Mouse (Mus musculus) heart, embryonic 13.5 days (tissue): ENCODE data around the gene March10. TPM values are rescaled to one million over a fixed set of nuclear protein-coding genes. Genes with fewer than 3 reads are reported as not detected.
A peak's percentile ranks its signal among the peaks of the same experiment; 100 is the strongest.

ENCODE experiments used
- ATAC-seq: fragments of 200-750 bp; cut with Nextera tagmentation; 2 replicates; pipeline ENCODE4 v1.8.0; 2017; ENCODE audit warnings: moderate TSS enrichment; ENCODE audit not compliant: insufficient number of reproducible peaks, low FRiP score, low TSS enrichment; ENCODE audit errors: extremely low read depth
- H3K27ac ChIP-seq: fragments of 300-500 bp; sonication (generic); replicated peaks from 2 replicates; pipeline ENCODE4 v1.5.1; 2015; ENCODE audit warnings: moderate library complexity, mild to moderate bottlenecking, inconsistent platforms
- H3K27me3 ChIP-seq: fragments of 300-500 bp; sonication (generic); replicated peaks from 2 replicates; pipeline ENCODE4 v1.6.1; 2015; ENCODE audit warnings: mild to moderate bottlenecking, inconsistent platforms
- H3K36me3 ChIP-seq: fragments of 300-500 bp; sonication (generic); 2 replicates; pipeline ENCODE4 v1.6.1; 2015; ENCODE audit warnings: mild to moderate bottlenecking, inconsistent platforms
- H3K4me1 ChIP-seq: fragments of 300-500 bp; sonication (generic); 2 replicates; pipeline ENCODE4 v1.6.1; 2015; ENCODE audit warnings: inconsistent platforms
- H3K4me2 ChIP-seq: fragments of 300-500 bp; sonication (generic); 2 replicates; pipeline ENCODE4 v1.6.1; 2015; ENCODE audit warnings: inconsistent platforms, mild to moderate bottlenecking, moderate library complexity
- H3K4me3 ChIP-seq: fragments of 300-500 bp; sonication (generic); 2 replicates; pipeline ENCODE4 v1.5.1; 2015; ENCODE audit warnings: moderate library complexity, mild to moderate bottlenecking, inconsistent platforms
- H3K9ac ChIP-seq: fragments of 300-500 bp; sonication (generic); 2 replicates; pipeline ENCODE4 v1.6.1; 2015; ENCODE audit warnings: inconsistent platforms, mild to moderate bottlenecking, moderate library complexity
- H3K9me3 ChIP-seq: fragments of 300-500 bp; sonication (generic); 2 replicates; pipeline ENCODE4 v1.6.1; 2016; ENCODE audit warnings: inconsistent platforms
- WGBS: fragments of 180-500 bp; shearing (Covaris S2); methylation state at CpG from one replicate; pipeline ENCODE4 v1.1.7; 2015; ENCODE audit warnings: mixed read lengths; 5-methylcytosine and 5-hydroxymethylcytosine counted together
- polyA plus RNA-seq: library from polyadenylated mRNA; unstranded; fragments of >200 nt; fragmentation: Nextera tagmentation; extraction: Ambion mirVana; gene quantifications from 2 replicates; pipeline ENCODE4 v1.2.1, GENCODE M21; 2015

March10 gene
- polyA plus RNA-seq, 1 experiment from 2014 or later, result 0.36 TPM

GRCm38 (mm10) chr11:105390290-105390689 is 66.2 kb downstream of the March10 start:
- Histone ChIP-seq H3K4me2 (no peak overlapping the region), H3K36me3 (no peaks in the 10 kb centered on the region), H3K9me3 (peaks cover 6% of the 10 kb centered on the region; the same call in 1 of the 2 replicates), H3K4me1 (peaks cover 7% of the 10 kb centered on the region), H3K9ac (no peak overlapping the region), H3K27me3 (no peaks in the 10 kb centered on the region), H3K4me3 (no peak overlapping the region), H3K27ac (no peak overlapping the region)
- WGBS, result 81% methylated on average over 7 of the region's 7 CpGs
- no peak for ATAC-seq

GRCm38 (mm10) chr11:105388636-105389035 is 67.9 kb downstream of the March10 start:
- Histone ChIP-seq H3K9me3 (0 out of 2 replicates have a peak, but pooled peaks cover 5% of the 10 kb centered on the region), H3K9ac (no peak overlapping the region), H3K4me1 (peaks cover 7% of the 10 kb centered on the region), H3K4me2 (no peak overlapping the region), H3K36me3 (no peaks in the 10 kb centered on the region), H3K27ac (no peak overlapping the region), H3K4me3 (no peak overlapping the region), H3K27me3 (no peaks in the 10 kb centered on the region)
- no peak for ATAC-seq
- WGBS, result 70% methylated on average over 2 of the region's 2 CpGs

DNA sequence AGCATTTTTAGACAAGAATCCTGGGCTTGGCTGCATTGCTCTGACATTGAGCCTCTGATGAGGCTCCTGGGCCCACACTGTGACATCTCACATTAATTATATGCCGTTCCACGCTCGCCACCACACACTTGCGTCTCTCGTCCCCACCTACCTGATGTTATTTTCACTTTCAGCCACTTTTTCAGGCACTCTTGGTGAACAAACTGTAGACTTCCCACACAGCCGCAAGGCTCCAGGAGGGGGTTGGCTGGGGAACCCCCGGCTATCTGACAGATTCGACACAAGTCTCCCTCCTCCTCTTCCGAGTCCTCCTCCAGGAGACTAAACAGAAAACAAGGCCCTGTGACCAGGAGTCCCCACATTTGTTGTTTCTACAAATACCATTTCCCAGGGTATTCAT is 71.3 kb downstream of the March10 start:
- Histone ChIP-seq H3K36me3 (no peaks in the 10 kb centered on the region), H3K4me2 (no peak overlapping the region), H3K4me1 (no peaks in the 10 kb centered on the region; the same call in 1 of the 2 replicates), H3K27me3 (no peaks in the 10 kb centered on the region), H3K4me3 (no peak overlapping the region), H3K9ac (no peak overlapping the region), H3K9me3 (0 out of 2 replicates have a peak, but pooled peaks cover 5% of the 10 kb centered on the region), H3K27ac (no peak overlapping the region)
- no peak for ATAC-seq
- WGBS, result 87% methylated on average over 9 of the region's 9 CpGs

DNA sequence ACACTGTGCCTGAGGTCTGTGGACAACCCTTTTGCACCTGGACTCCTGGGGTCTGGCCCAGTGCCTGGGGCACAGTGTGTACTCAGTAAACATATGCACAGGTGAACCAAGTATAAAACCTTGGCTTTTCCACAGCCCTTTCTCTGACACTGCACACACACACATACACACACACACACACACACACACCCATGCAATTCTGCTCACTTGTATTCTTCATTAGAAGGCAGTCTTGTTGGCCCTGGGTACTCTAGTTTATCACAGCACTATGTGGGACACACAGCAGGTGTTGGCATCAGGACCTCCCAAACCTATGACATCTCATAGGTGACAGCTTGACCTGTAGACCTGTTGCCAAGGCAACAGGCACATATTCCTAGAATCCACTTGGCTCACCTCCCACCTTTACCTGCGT is 80.7 kb downstream of the March10 start:
- no peak for ATAC-seq
- no peaks in the 10 kb centered on the region for H3K9me3 ChIP-seq
- H3K36me3 ChIP-seq, result no peaks in the 10 kb centered on the region
- H3K27ac ChIP-seq, result no peak overlapping the region
- peaks cover 48% of the 10 kb centered on the region for H3K4me1 ChIP-seq
- H3K27me3 ChIP-seq, result no peaks in the 10 kb centered on the region
- H3K4me3 ChIP-seq, result no peak overlapping the region
- no peak overlapping the region for H3K9ac ChIP-seq
- 91% methylated on average over 1 of the region's 1 CpGs for WGBS
- H3K4me2 ChIP-seq, result no peak overlapping the region

- Histone ChIP-seq H3K27ac (peak overlapping the region; percentile 81), H3K27me3 (no peaks in the 10 kb centered on the region), H3K4me2 (no peak overlapping the region; the same call in 1 of the 2 replicates), H3K9ac (peak overlapping the region; percentile 44; the same call in 1 of the 2 replicates), H3K9me3 (no peaks in the 10 kb centered on the region), H3K4me3 (no peak overlapping the region), H3K4me1 (peaks cover 48% of the 10 kb centered on the region), H3K36me3 (no peaks in the 10 kb centered on the region)
- no peak for ATAC-seq
- 52% methylated on average over 10 of the region's 10 CpGs for WGBS
These were observed 81.9 kb downstream of the March10 start for GRCm38 (mm10) chr11:105374526-105375175.

- no peak overlapping the region for H3K9ac ChIP-seq
- H3K4me3 ChIP-seq, result no peak overlapping the region
- H3K27ac ChIP-seq, result peak overlapping the region; percentile 81
- no peaks in the 10 kb centered on the region for H3K36me3 ChIP-seq
- no peaks in the 10 kb centered on the region for H3K27me3 ChIP-seq
- 46% methylated on average over 8 of the region's 8 CpGs for WGBS
- peaks cover 43% of the 10 kb centered on the region for H3K4me1 ChIP-seq
- H3K4me2 ChIP-seq, result no peak overlapping the region
- H3K9me3 ChIP-seq, result no peaks in the 10 kb centered on the region
- ATAC-seq, result no peak
These were observed 82.7 kb downstream of the March10 start for GRCm38 (mm10) chr11:105373881-105374280.

- H3K27ac ChIP-seq, result no peak overlapping the region
- no peak overlapping the region for H3K4me2 ChIP-seq
- no peak overlapping the region for H3K4me3 ChIP-seq
- H3K36me3 ChIP-seq, result no peaks in the 10 kb centered on the region
- no peaks in the 10 kb centered on the region for H3K9me3 ChIP-seq
- no peak for ATAC-seq
- no peak overlapping the region for H3K9ac ChIP-seq
- 73% methylated on average over 9 of the region's 9 CpGs for WGBS
- peaks cover 55% of the 10 kb centered on the region for H3K4me1 ChIP-seq
- no peaks in the 10 kb centered on the region for H3K27me3 ChIP-seq
These were observed 84.7 kb downstream of the March10 start for GRCm38 (mm10) chr11:105371818-105372217.

DNA sequence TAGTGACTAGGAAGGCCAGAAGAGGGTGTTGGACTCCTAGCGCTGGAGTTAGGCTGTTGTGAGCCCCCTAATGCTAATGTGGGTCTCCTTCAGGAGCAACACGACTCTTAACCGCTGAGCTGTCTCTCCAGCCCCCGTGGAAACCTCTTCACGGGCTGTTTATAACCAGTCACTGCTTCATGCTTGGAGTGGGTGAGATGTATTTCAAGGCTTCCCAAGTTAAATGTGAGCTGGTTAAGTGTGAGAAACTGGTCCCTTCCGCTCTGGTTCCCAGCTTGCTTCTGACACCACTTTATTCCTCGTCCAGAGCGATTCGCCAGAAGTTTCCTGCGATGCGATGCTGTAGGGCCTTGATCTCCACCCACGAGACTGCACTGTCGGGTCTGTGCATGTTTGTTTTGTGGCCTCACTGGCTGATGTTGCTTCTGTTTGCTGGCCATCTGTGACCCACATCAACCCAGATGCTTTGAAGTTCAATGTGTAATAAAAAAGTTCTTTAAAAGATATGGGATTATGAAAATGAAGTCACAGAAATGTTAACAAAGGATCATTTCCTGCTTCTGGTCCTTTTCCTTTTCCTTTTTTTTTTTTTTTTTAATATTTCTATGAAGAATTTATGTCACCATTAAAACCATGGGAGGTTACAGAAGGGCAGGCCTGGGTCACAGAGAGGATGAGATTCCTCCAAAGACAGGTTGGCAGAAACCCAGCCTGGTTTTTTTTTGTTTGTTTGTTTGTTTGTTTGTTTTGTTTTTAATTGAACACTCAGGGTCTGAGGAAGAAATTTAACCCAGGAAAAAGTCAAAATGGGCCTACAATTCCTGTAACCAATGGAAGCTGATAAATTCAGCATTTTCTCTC is 86.8 kb downstream of the March10 start:
- H3K4me3 ChIP-seq, result no peak overlapping the region
- H3K27ac ChIP-seq, result no peak overlapping the region
- H3K4me2 ChIP-seq, result no peak overlapping the region
- H3K9ac ChIP-seq, result no peak overlapping the region
- H3K9me3 ChIP-seq, result no peaks in the 10 kb centered on the region
- no peaks in the 10 kb centered on the region for H3K36me3 ChIP-seq
- no peaks in the 10 kb centered on the region for H3K27me3 ChIP-seq
- 87% methylated on average over 13 of the region's 13 CpGs for WGBS
- peaks cover 65% of the 10 kb centered on the region for H3K4me1 ChIP-seq
- ATAC-seq, result no peak

GRCm38 (mm10) chr11:105368833-105369232 is 87.7 kb downstream of the March10 start:
- H3K4me1 ChIP-seq, result peaks cover 65% of the 10 kb centered on the region
- no peak for ATAC-seq
- H3K4me2 ChIP-seq, result no peak overlapping the region
- no peak overlapping the region for H3K4me3 ChIP-seq
- H3K27me3 ChIP-seq, result no peaks in the 10 kb centered on the region
- H3K27ac ChIP-seq, result no peak overlapping the region
- WGBS, result 71% methylated on average over 5 of the region's 5 CpGs
- no peak overlapping the region for H3K9ac ChIP-seq
- no peaks in the 10 kb centered on the region for H3K9me3 ChIP-seq
- H3K36me3 ChIP-seq, result no peaks in the 10 kb centered on the region

GRCm38 (mm10) chr11:105367163-105367562 is 89.4 kb downstream of the March10 start:
- Histone ChIP-seq H3K4me2 (no peak overlapping the region), H3K9ac (no peak overlapping the region), H3K4me1 (peaks cover 73% of the 10 kb centered on the region), H3K4me3 (no peak overlapping the region), H3K9me3 (no peaks in the 10 kb centered on the region), H3K36me3 (no peaks in the 10 kb centered on the region), H3K27ac (peak overlapping the region; percentile 77), H3K27me3 (no peaks in the 10 kb centered on the region)
- ATAC-seq, result no peak
- WGBS, result 44% methylated on average over 3 of the region's 3 CpGs

DNA sequence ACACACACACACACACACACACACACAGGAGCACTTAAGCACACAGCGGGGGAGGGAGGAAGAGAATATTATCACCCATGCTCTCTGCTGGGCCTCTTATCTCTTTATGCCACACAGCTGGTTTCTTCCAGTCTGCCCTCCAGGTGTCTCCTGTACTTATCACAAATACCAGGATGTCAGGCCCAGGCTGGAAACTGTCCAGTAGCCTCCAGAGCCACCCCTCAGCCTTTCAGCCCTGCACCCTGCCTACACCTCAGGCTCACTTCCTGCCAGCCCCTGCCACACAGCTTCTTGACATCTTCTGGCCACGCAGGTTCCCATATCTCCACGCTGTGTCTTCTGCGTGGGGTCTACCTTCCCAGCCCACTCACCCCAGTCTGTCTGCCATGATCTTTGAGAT is 90.5 kb downstream of the March10 start:
- Histone ChIP-seq H3K9ac (no peak overlapping the region), H3K27me3 (no peaks in the 10 kb centered on the region), H3K4me1 (peaks cover 74% of the 10 kb centered on the region), H3K27ac (peak overlapping the region; percentile 77), H3K9me3 (no peaks in the 10 kb centered on the region), H3K4me2 (peak overlapping the region; percentile 79), H3K4me3 (no peak overlapping the region), H3K36me3 (no peaks in the 10 kb centered on the region)
- 21% methylated on average over 4 of the region's 4 CpGs for WGBS
- peak; percentile 69 for ATAC-seq
